Mouse (Mus musculus) spleen, adult 2 months (tissue): ENCODE data around the gene Fgfr2. TPM values are rescaled to one million over a fixed set of nuclear protein-coding genes. Genes with fewer than 3 reads are reported as not detected.

Experiments
- DNase-seq, 2 experiments: peaks; one replicate each; pipeline versions ENCODE4 v3.0.0 to v3.0.0-alpha.2; 2012 to 2021; ENCODE audit warnings: low spot score in 2 of 2, low read depth in 1 of 2
- H3K27ac ChIP-seq: fragments of 200-500 bp; 2 replicates; pipeline ENCODE4 v1.5.1; 2012; ENCODE audit warnings: low read length, inconsistent platforms; ENCODE audit not compliant: insufficient read depth
- H3K27me3 ChIP-seq: fragments of 200-500 bp; 2 replicates; pipeline ENCODE4 v1.6.1; 2012; ENCODE audit warnings: mild to moderate bottlenecking, moderate library complexity, low read length, inconsistent platforms; ENCODE audit not compliant: control insufficient read depth, insufficient read depth
- H3K36me3 ChIP-seq: fragments of 200-500 bp; 2 replicates; pipeline ENCODE4 v1.6.1; 2012; ENCODE audit warnings: mild to moderate bottlenecking, low read length, inconsistent platforms; ENCODE audit not compliant: control insufficient read depth, insufficient read depth
- H3K4me1 ChIP-seq: fragments of 200-500 bp; 2 replicates; pipeline ENCODE4 v1.6.1; 2011; ENCODE audit warnings: inconsistent platforms; ENCODE audit not compliant: control insufficient read depth, insufficient read depth, insufficient read length
- H3K4me3 ChIP-seq: fragments of 200-500 bp; 2 replicates; pipeline ENCODE4 v1.5.1; 2011; ENCODE audit warnings: mild to moderate bottlenecking, inconsistent platforms; ENCODE audit not compliant: insufficient read depth, insufficient read length; ENCODE audit errors: extremely low read depth
- CTCF ChIP-seq: fragments of 200-500 bp; IDR thresholded peaks from 2 replicates; pipeline ENCODE4 v1.5.1; 2011; ENCODE audit warnings: mild to moderate bottlenecking, inconsistent platforms; ENCODE audit not compliant: insufficient read depth, insufficient read length, insufficient replicate concordance; ENCODE audit errors: extremely low read depth
- POLR2A ChIP-seq: fragments of 200-500 bp; IDR thresholded peaks from 2 replicates; pipeline ENCODE4 v1.6.1; 2011; ENCODE audit warnings: low read depth, low read length, inconsistent platforms
- WGBS: fragments of 180-500 bp; shearing (Covaris S2); methylation state at CpG from one replicate; pipeline ENCODE4 v1.1.7; 2018; 5-methylcytosine and 5-hydroxymethylcytosine counted together
- polyA plus RNA-seq: library from polyadenylated mRNA; depleted of rRNA; stranded (reverse); fragments of >200 nt; gene quantifications from 2 replicates; pipeline ENCODE4 v1.2.3, GENCODE M21; 2012

Fgfr2 gene
- polyA plus RNA-seq, 1 experiment, result 1.6 TPM

GRCm38 (mm10) chr7:130251936-130252523, 2871.1 kb downstream of the Fgfr2 start:
- no peak for DNase-seq
- WGBS, result 78% methylated on average over 3 of the region's 3 CpGs
- Histone ChIP-seq H3K27me3 (no peaks in the 10 kb centered on the region), H3K27ac (no peak overlapping the region), H3K36me3 (no peaks in the 10 kb centered on the region), H3K4me1 (no peaks in the 10 kb centered on the region), H3K4me3 (no peak overlapping the region)
- no peak for TF ChIP-seq POLR2A
- no peak for TF ChIP-seq CTCF

- DNase-seq, result no peak
- no peaks in the 10 kb centered on the region for H3K27me3 ChIP-seq
- TF ChIP-seq POLR2A, result no peak
- TF ChIP-seq CTCF, result no peak
- no peak overlapping the region for H3K4me3 ChIP-seq
- 87% methylated on average over 4 of the region's 4 CpGs for WGBS
- no peak overlapping the region for H3K27ac ChIP-seq
- no peaks in the 10 kb centered on the region for H3K36me3 ChIP-seq
- no peaks in the 10 kb centered on the region for H3K4me1 ChIP-seq
These were observed 2872.2 kb downstream of the Fgfr2 start for GRCm38 (mm10) chr7:130250994-130251393.

- Histone ChIP-seq H3K36me3 (no peaks in the 10 kb centered on the region), H3K27me3 (no peaks in the 10 kb centered on the region), H3K27ac (no peak overlapping the region), H3K4me1 (no peaks in the 10 kb centered on the region), H3K4me3 (no peak overlapping the region)
- no peak for DNase-seq
- WGBS, result 81% methylated on average over 7 of the region's 7 CpGs
- TF ChIP-seq POLR2A (no peak), CTCF (no peak)
These were observed 2874.7 kb downstream of the Fgfr2 start for GRCm38 (mm10) chr7:130248403-130248802.

- Histone ChIP-seq H3K4me1 (no peaks in the 10 kb centered on the region), H3K27me3 (no peaks in the 10 kb centered on the region), H3K27ac (no peak overlapping the region), H3K36me3 (no peaks in the 10 kb centered on the region), H3K4me3 (no peak overlapping the region)
- TF ChIP-seq CTCF (no peak), POLR2A (no peak)
- DNase-seq, result no peak
- WGBS, result 84% methylated on average over 10 of the region's 10 CpGs
These were observed 2875.3 kb downstream of the Fgfr2 start for GRCm38 (mm10) chr7:130247831-130248230.

- Histone ChIP-seq H3K4me1 (no peaks in the 10 kb centered on the region), H3K4me3 (no peak overlapping the region), H3K27me3 (no peaks in the 10 kb centered on the region), H3K36me3 (no peaks in the 10 kb centered on the region), H3K27ac (no peak overlapping the region)
- DNase-seq, result no peak
- TF ChIP-seq CTCF, result no peak
- no peak for TF ChIP-seq POLR2A
- 87% methylated on average over 7 of the region's 7 CpGs for WGBS
These were observed 2876.7 kb downstream of the Fgfr2 start for GRCm38 (mm10) chr7:130246483-130246882.

- no peak overlapping the region for H3K27ac ChIP-seq
- no peak overlapping the region for H3K4me3 ChIP-seq
- TF ChIP-seq POLR2A, result no peak
- TF ChIP-seq CTCF, result no peak
- no peaks in the 10 kb centered on the region for H3K4me1 ChIP-seq
- WGBS, result 54% methylated on average over 7 of the region's 7 CpGs
- no peaks in the 10 kb centered on the region for H3K27me3 ChIP-seq
- no peaks in the 10 kb centered on the region for H3K36me3 ChIP-seq
- DNase-seq, result no peak
These were observed 2878.6 kb downstream of the Fgfr2 start for GRCm38 (mm10) chr7:130244545-130244944.

GRCm38 (mm10) chr7:130243811-130244210, 2879.3 kb downstream of the Fgfr2 start:
- DNase-seq, result no peak
- no peaks in the 10 kb centered on the region for H3K27me3 ChIP-seq
- 74% methylated on average over 4 of the region's 4 CpGs for WGBS
- H3K27ac ChIP-seq, result no peak overlapping the region
- no peaks in the 10 kb centered on the region for H3K4me1 ChIP-seq
- H3K4me3 ChIP-seq, result no peak overlapping the region
- H3K36me3 ChIP-seq, result no peaks in the 10 kb centered on the region
- TF ChIP-seq CTCF, result no peak
- TF ChIP-seq POLR2A, result no peak

- H3K4me1 ChIP-seq, result no peaks in the 10 kb centered on the region
- H3K4me3 ChIP-seq, result no peak overlapping the region
- no peak overlapping the region for H3K27ac ChIP-seq
- TF ChIP-seq CTCF (no peak), POLR2A (no peak)
- DNase-seq, result no peak
- H3K36me3 ChIP-seq, result no peaks in the 10 kb centered on the region
- 87% methylated on average over 9 of the region's 9 CpGs for WGBS
- no peaks in the 10 kb centered on the region for H3K27me3 ChIP-seq
These were observed 2883.0 kb downstream of the Fgfr2 start for GRCm38 (mm10) chr7:130240191-130240590.
